Mouse (Mus musculus) MEL (cell line): ENCODE measurements at regions not wholly inside any gene's neighbourhood (a gene's known extent, or its start where the extent isn't known, plus 50 kb on each side); places are given as distances from the start of the nearest gene placed in this dataset.

Experiments used
- DNase-seq: peaks from one replicate; pipeline ENCODE4 v3.0.0; 2011; ENCODE audit warnings: low read depth, low spot score
- H3K27ac ChIP-seq: 2 replicates; pipeline ENCODE4 v1.5.1; 2012; ENCODE audit warnings: low read depth, mild to moderate bottlenecking, control low read depth, low read length, moderate library complexity; ENCODE audit not compliant: control insufficient read depth
- H3K27me3 ChIP-seq, 2 experiments: fragments of 150-350 bp in 1 of 2; sonication (generic) in 1 of 2; 2 replicates each; pipeline ENCODE4 v1.6.1; 2012; ENCODE audit warnings: low read length in 2 of 2, mild to moderate bottlenecking in 2 of 2, improper control_type of control experiment in 1 of 2, moderate library complexity in 1 of 2; ENCODE audit not compliant: insufficient read depth in 2 of 2, control insufficient read depth in 1 of 2
- H3K36me3 ChIP-seq, 2 experiments: 2 replicates each; pipeline ENCODE4 v1.6.1; 2012 to 2014; ENCODE audit warnings: low read length in 2 of 2, improper control_type of control experiment in 1 of 2, inconsistent platforms in 1 of 2, mild to moderate bottlenecking in 1 of 2; ENCODE audit not compliant: insufficient read depth in 2 of 2, control insufficient read depth in 1 of 2
- H3K4me1 ChIP-seq, 2 experiments: fragments of 150-350 bp in 1 of 2; sonication (generic) in 1 of 2; 2 replicates each; pipeline ENCODE4 v1.6.1; 2012; ENCODE audit warnings: low read length in 2 of 2, improper control_type of control experiment in 1 of 2, mild to moderate bottlenecking in 1 of 2; ENCODE audit not compliant: insufficient read depth in 2 of 2, control insufficient read depth in 1 of 2
- H3K4me3 ChIP-seq, 2 experiments: fragments of 150-350 bp in 1 of 2; sonication (generic) in 1 of 2; 2 replicates each; pipeline ENCODE4 v1.5.1; 2012; ENCODE audit warnings: low read depth in 2 of 2, low read length in 2 of 2, mild to moderate bottlenecking in 2 of 2, moderate library complexity in 2 of 2, control low read depth in 1 of 2, improper control_type of control experiment in 1 of 2; ENCODE audit not compliant: control insufficient read depth in 1 of 2, insufficient read depth in 1 of 2
- H3K79me2 ChIP-seq: 2 replicates; pipeline ENCODE4 v1.6.1; 2012; ENCODE audit warnings: mild to moderate bottlenecking, low read length, moderate library complexity; ENCODE audit not compliant: control insufficient read depth, poor library complexity, insufficient read depth
- H3K9ac ChIP-seq: 2 replicates; pipeline ENCODE4 v1.6.1; 2012; ENCODE audit warnings: low read depth, mild to moderate bottlenecking, control low read depth, low read length, moderate library complexity; ENCODE audit not compliant: control insufficient read depth, poor library complexity, severe bottlenecking
- H3K9me3 ChIP-seq: fragments of 150-350 bp; sonication (generic); replicated peaks from 2 replicates; pipeline ENCODE4 v1.6.1; 2012; ENCODE audit warnings: mild to moderate bottlenecking, low read length, improper control_type of control experiment, moderate library complexity; ENCODE audit not compliant: insufficient read depth
- CTCF ChIP-seq, 3 experiments: IDR thresholded peaks in 2 of 3; conservative IDR thresholded peaks in 1 of 3; 2 replicates each; pipeline ENCODE4 v1.5.1; 2011 to 2012; ENCODE audit warnings: low read length in 3 of 3, low read depth in 2 of 3, mild to moderate bottlenecking in 2 of 3, improper control_type of control experiment in 1 of 3, inconsistent platforms in 1 of 3, mixed read lengths in 1 of 3, moderate library complexity in 1 of 3; ENCODE audit not compliant: control insufficient read depth in 1 of 3, insufficient read depth in 1 of 3, poor library complexity in 1 of 3, severe bottlenecking in 1 of 3
- EP300 ChIP-seq, 2 experiments: IDR thresholded peaks; 2 replicates each; pipeline ENCODE4 v1.6.1; 2011; ENCODE audit warnings: improper control_type of control experiment in 2 of 2, low read length in 2 of 2, low read depth in 1 of 2, mild to moderate bottlenecking in 1 of 2
- GABPA ChIP-seq: IDR thresholded peaks from 2 replicates; pipeline ENCODE4 v1.6.1; 2012; ENCODE audit warnings: low read depth, mild to moderate bottlenecking, inconsistent platforms, low read length, improper control_type of control experiment, moderate library complexity
- KAT2A ChIP-seq: conservative IDR thresholded peaks from 2 replicates; pipeline ENCODE4 v1.6.1; 2012; ENCODE audit warnings: low read depth, low read length, improper control_type of control experiment, inconsistent platforms
- MAFK ChIP-seq: IDR thresholded peaks from 2 replicates; pipeline ENCODE4 v1.6.1; 2011; ENCODE audit warnings: low read depth, mild to moderate bottlenecking, low read length, improper control_type of control experiment, borderline replicate concordance
- MEF2A ChIP-seq: IDR thresholded peaks from 2 replicates; pipeline ENCODE4 v1.6.1; 2014; ENCODE audit warnings: low read depth, mild to moderate bottlenecking, inconsistent platforms, low read length, improper control_type of control experiment; ENCODE audit not compliant: poor library complexity, insufficient replicate concordance, severe bottlenecking; ENCODE audit errors: extremely low read depth
- MXI1 ChIP-seq: IDR thresholded peaks from 2 replicates; pipeline ENCODE4 v1.6.1; 2011; ENCODE audit warnings: mild to moderate bottlenecking, low read depth, low read length, improper control_type of control experiment
- POLR2A ChIP-seq, 2 experiments: IDR thresholded peaks; 2 replicates each; pipeline ENCODE4 v1.6.1; 2011 to 2012; ENCODE audit warnings: low read length in 2 of 2, mild to moderate bottlenecking in 2 of 2, control low read depth in 1 of 2, improper control_type of control experiment in 1 of 2, low read depth in 1 of 2, moderate library complexity in 1 of 2; ENCODE audit not compliant: control insufficient read depth in 1 of 2, insufficient read depth in 1 of 2, poor library complexity in 1 of 2
- POLR2AphosphoS2 ChIP-seq: IDR thresholded peaks from 2 replicates; pipeline ENCODE4 v1.6.1; 2011; ENCODE audit warnings: low read length, improper control_type of control experiment
- RAD21 ChIP-seq: IDR thresholded peaks from 2 replicates; pipeline ENCODE4 v1.6.1; 2011; ENCODE audit warnings: mild to moderate bottlenecking, low read depth, low read length, improper control_type of control experiment
- SIN3A ChIP-seq: IDR thresholded peaks from 2 replicates; pipeline ENCODE4 v1.6.1; 2012; ENCODE audit warnings: low read length, improper control_type of control experiment, inconsistent platforms
- USF1 ChIP-seq: IDR thresholded peaks from 2 replicates; pipeline ENCODE4 v1.6.1; 2014; ENCODE audit warnings: low read depth, mild to moderate bottlenecking, inconsistent platforms, low read length, improper control_type of control experiment, moderate library complexity
- USF2 ChIP-seq, 2 experiments: IDR thresholded peaks; 2 replicates each; pipeline ENCODE4 v1.6.1; 2011 to 2012; ENCODE audit warnings: improper control_type of control experiment in 2 of 2, low read length in 2 of 2, borderline replicate concordance in 1 of 2, inconsistent platforms in 1 of 2, low read depth in 1 of 2, mild to moderate bottlenecking in 1 of 2; ENCODE audit not compliant: insufficient read depth in 1 of 2
- ZC3H11A ChIP-seq: IDR thresholded peaks from 2 replicates; pipeline ENCODE4 v1.6.1; 2012; ENCODE audit warnings: low read depth, mild to moderate bottlenecking, inconsistent platforms, low read length, improper control_type of control experiment
- ZMIZ1 ChIP-seq: IDR thresholded peaks from 2 replicates; pipeline ENCODE4 v1.6.1; 2012; ENCODE audit warnings: low read depth, mild to moderate bottlenecking, inconsistent platforms, low read length, improper control_type of control experiment, moderate library complexity
- ZNF384 ChIP-seq: IDR thresholded peaks from 2 replicates; pipeline ENCODE4 v1.6.1; 2012; ENCODE audit warnings: low read depth, mild to moderate bottlenecking, inconsistent platforms, low read length, improper control_type of control experiment

- Histone ChIP-seq H3K36me3 (no peaks in the 10 kb centered on the region), H3K79me2 (no peaks in the 10 kb centered on the region), H3K4me1 (no peaks in the 10 kb centered on the region), H3K27me3 (no peaks in the 10 kb centered on the region), H3K9ac (no peak overlapping the region), H3K27ac (no peak overlapping the region), H3K4me3 (no peak overlapping the region), H3K9me3 (no peaks in the 10 kb centered on the region)
- TF ChIP-seq MXI1: no peak
- no peak for TF ChIP-seq POLR2AphosphoS2
- TF ChIP-seq CTCF (IDR thresholded peaks at IDR 0.05 in 2 of 3, conservative IDR thresholded peaks at IDR 0.05 in 1 of 3; ENCODE audit: control insufficient read depth in 1 of 3, insufficient read depth in 1 of 3, low read depth in 2 of 3, low read length in 3 of 3, poor library complexity in 1 of 3, severe bottlenecking in 1 of 3): no peak
- TF ChIP-seq USF1: no peak
- TF ChIP-seq MEF2A: no peak
- no peak for TF ChIP-seq ZNF384
- no peak for TF ChIP-seq ZC3H11A
- no peak for DNase-seq
Observed at GRCm38 (mm10) chr15:33780960-33781359, 576.7 kb downstream of the 9430069I07Rik start.

DNA sequence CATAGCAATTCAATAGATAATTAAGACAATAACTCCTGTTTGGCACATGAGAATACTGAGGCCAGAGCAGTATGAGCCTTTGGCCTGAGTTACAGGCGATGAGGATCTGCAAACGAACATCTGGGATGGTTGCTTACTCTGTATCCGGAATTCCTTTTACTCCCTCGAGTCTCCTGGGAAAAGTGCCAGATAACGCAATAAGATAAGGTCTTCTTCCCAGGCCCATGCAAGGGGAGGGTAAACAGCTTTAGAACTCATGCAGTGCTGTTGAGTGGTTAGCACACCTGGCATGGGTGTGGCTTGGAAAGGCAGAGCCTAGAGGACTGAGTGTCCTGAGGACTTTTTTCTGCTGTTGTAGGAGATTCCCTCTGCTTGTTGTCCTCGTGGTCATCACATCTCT, 598.2 kb downstream of the 9430069I07Rik start:
- Histone ChIP-seq H3K9me3 (no peaks in the 10 kb centered on the region), H3K27me3 (no peaks in the 10 kb centered on the region), H3K79me2 (no peaks in the 10 kb centered on the region), H3K4me3 (no peak overlapping the region), H3K36me3 (no peaks in the 10 kb centered on the region), H3K4me1 (no peaks in the 10 kb centered on the region), H3K27ac (no peak overlapping the region), H3K9ac (no peak overlapping the region)
- no peak for TF ChIP-seq MAFK
- no peak for TF ChIP-seq EP300 (IDR thresholded peaks at IDR 0.05; ENCODE audit: low read depth in 1 of 2, low read length in 2 of 2)
- no peak for TF ChIP-seq RAD21
- no peak for TF ChIP-seq KAT2A
- TF ChIP-seq MEF2A: no peak
- no peak for TF ChIP-seq GABPA
- no peak for TF ChIP-seq POLR2A (IDR thresholded peaks at IDR 0.05; ENCODE audit: control insufficient read depth in 1 of 2, insufficient read depth in 1 of 2, low read depth in 1 of 2, low read length in 2 of 2, poor library complexity in 1 of 2)
- TF ChIP-seq ZNF384: no peak
- TF ChIP-seq USF2 (IDR thresholded peaks at IDR 0.05; ENCODE audit: borderline replicate concordance in 1 of 2, insufficient read depth in 1 of 2, low read depth in 1 of 2, low read length in 2 of 2): no peak
- no peak for TF ChIP-seq SIN3A
- no peak for TF ChIP-seq ZMIZ1
- no peak for DNase-seq
